Mouse (Mus musculus) hindbrain, embryonic 13.5 days (tissue): ENCODE measurements around the gene Cplx3. TPM values are rescaled to one million over a fixed set of nuclear protein-coding genes. Genes with fewer than 3 reads are reported as not detected.

Experiments
- ATAC-seq: fragments of 200-750 bp; cut with Nextera tagmentation; 2 replicates; pipeline ENCODE4 v1.8.0; 2017; ENCODE audit warnings: moderate TSS enrichment; ENCODE audit not compliant: low FRiP score
- H3K27ac ChIP-seq: fragments of 300-500 bp; sonication (generic); 2 replicates; pipeline ENCODE4 v1.5.1; 2015; ENCODE audit warnings: inconsistent platforms, mild to moderate bottlenecking, moderate library complexity
- H3K27me3 ChIP-seq: fragments of 300-500 bp; sonication (generic); 2 replicates; pipeline ENCODE4 v1.6.1; 2015; ENCODE audit warnings: mild to moderate bottlenecking, inconsistent platforms
- H3K36me3 ChIP-seq: fragments of 300-500 bp; sonication (generic); 2 replicates; pipeline ENCODE4 v1.6.1; 2015; ENCODE audit warnings: mild to moderate bottlenecking, inconsistent platforms
- H3K4me1 ChIP-seq: fragments of 300-500 bp; sonication (generic); replicated peaks from 2 replicates; pipeline ENCODE4 v1.6.1; 2015; ENCODE audit warnings: inconsistent platforms
- H3K4me2 ChIP-seq: fragments of 300-500 bp; sonication (generic); 2 replicates; pipeline ENCODE4 v1.6.1; 2015; ENCODE audit warnings: inconsistent platforms, mild to moderate bottlenecking, moderate library complexity
- H3K4me3 ChIP-seq: fragments of 300-500 bp; sonication (generic); 2 replicates; pipeline ENCODE4 v1.5.1; 2015; ENCODE audit warnings: mild to moderate bottlenecking, inconsistent platforms
- H3K9ac ChIP-seq: fragments of 300-500 bp; sonication (generic); 2 replicates; pipeline ENCODE4 v1.6.1; 2015; ENCODE audit warnings: mild to moderate bottlenecking, inconsistent platforms
- H3K9me3 ChIP-seq: fragments of 300-500 bp; sonication (generic); 2 replicates; pipeline ENCODE4 v1.6.1; 2016; ENCODE audit warnings: inconsistent platforms
- WGBS: fragments of 180-500 bp; shearing (Covaris S2); methylation state at CpG from one replicate; pipeline ENCODE4 v1.1.7; 2015; 5-methylcytosine and 5-hydroxymethylcytosine counted together
- polyA plus RNA-seq: library from polyadenylated mRNA; unstranded; fragments of >200 nt; fragmentation: Nextera tagmentation; extraction: Ambion mirVana; gene quantifications from 2 replicates; pipeline ENCODE4 v1.2.1, GENCODE M21; 2015

The Cplx3 gene
- polyA plus RNA-seq, 1 experiment from 2014 or later, result 0.21 TPM

DNA sequence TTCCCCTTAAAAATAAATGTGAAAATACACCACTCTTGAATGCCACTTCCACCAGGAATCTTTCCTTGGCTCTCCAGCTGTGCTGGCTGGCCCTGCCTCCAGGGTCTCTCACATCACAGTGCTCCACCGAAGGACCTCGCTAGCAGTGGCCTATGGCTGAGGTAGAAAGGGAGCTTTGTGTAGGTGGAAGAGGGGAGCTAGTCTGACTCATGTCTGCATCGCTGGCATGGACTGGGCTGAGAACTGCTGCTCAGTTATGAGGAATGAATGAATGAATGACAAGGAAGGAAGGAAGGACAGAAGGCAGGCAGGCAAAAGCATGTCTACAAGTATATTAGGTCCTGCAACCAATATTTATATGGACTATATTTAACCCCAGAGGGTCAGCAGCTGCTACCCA lies 31.2 kb upstream of the Cplx3 start:
- no peak for ATAC-seq
- no peak overlapping the region for H3K4me3 ChIP-seq
- no peaks in the 10 kb centered on the region for H3K27me3 ChIP-seq
- H3K4me2 ChIP-seq, result no peak overlapping the region; the same call in 1 of the 2 replicates
- peaks cover 18% of the 10 kb centered on the region for H3K36me3 ChIP-seq
- H3K9ac ChIP-seq, result peak overlapping the region; percentile 55; the same call in 1 of the 2 replicates
- 79% methylated on average over 3 of the region's 3 CpGs for WGBS
- H3K27ac ChIP-seq, result no peak overlapping the region
- H3K4me1 ChIP-seq, result peaks cover 76% of the 10 kb centered on the region
- H3K9me3 ChIP-seq, result no peaks in the 10 kb centered on the region

DNA sequence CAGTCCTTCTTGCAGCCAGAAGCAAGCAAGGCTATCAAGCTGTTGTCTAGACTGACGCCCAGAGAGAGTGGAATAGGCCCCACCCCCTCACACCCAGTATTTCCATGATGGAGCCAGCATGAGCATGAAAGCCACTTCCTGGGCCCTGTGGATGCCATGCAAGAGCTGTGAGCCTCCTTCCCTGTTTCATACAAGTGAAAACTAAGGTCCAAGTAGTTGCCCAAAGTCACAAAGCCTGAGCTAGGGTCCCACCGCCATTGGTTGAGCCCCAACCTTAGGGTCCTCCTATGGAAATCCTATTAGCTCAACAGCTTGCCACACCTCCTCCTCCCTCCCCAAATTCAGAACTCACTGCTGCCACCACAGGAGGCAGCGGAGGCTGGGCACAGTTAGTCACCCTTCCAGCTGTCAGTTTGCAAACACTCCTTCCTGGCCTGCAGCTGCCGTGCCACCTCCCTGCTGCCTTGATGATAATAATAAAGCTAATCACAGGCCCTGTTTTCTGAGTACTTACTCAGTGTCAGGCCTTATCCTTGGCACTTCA lies 27.5 kb upstream of the Cplx3 start:
- H3K4me1 ChIP-seq, result peaks cover 38% of the 10 kb centered on the region
- WGBS, result 42% methylated on average over 4 of the region's 4 CpGs
- no peak overlapping the region for H3K4me3 ChIP-seq
- H3K36me3 ChIP-seq, result peaks cover 44% of the 10 kb centered on the region
- no peak overlapping the region; the same call in 1 of the 2 replicates for H3K27ac ChIP-seq
- no peaks in the 10 kb centered on the region for H3K27me3 ChIP-seq
- ATAC-seq, result no peak
- H3K9ac ChIP-seq, result peak overlapping the region; percentile 39; the same call in 1 of the 2 replicates
- H3K4me2 ChIP-seq, result no peak overlapping the region
- no peaks in the 10 kb centered on the region for H3K9me3 ChIP-seq

DNA sequence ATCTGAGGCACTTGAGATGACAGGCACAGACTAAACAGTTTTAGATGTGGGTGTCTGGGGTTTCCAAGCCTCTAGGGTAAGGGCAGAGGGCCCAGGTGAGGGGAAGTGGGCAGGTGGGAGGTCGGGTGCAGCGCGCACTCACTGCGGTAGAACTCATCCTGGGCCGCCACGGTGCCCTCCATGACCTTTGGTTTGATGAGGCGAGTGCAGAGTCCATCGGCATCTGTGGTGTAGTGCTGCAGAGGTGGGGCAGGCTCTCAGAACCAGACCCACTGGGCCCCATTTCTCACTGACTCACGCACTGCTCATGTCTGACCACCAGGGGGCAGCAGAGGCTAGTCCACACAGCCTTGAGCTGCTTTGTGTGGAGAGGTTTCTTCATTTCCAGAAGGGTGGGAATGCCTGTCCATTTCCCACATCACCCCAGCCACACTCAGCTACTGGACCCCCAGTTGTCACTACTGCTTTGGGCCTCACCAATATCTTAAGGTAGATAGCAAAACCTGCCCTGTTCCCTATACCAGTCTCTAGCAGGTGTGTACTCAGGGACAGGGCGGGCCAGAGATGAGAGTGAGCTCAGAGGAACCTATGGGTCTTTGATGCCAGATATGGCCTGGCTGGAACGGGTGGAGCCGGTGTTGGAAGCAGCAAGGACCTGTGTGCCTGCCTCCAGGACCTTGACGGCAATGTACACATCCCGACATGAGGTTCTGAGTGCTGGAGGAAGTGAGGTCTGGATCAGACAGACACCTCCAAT lies 23.2 kb upstream of the Cplx3 start:
- no peak overlapping the region; the same call in 1 of the 2 replicates for H3K9ac ChIP-seq
- no peaks in the 10 kb centered on the region for H3K9me3 ChIP-seq
- H3K4me3 ChIP-seq, result no peak overlapping the region
- WGBS, result 72% methylated on average over 14 of the region's 14 CpGs
- peaks cover 87% of the 10 kb centered on the region for H3K36me3 ChIP-seq
- no peak overlapping the region for H3K4me2 ChIP-seq
- peaks cover 19% of the 10 kb centered on the region for H3K4me1 ChIP-seq
- H3K27me3 ChIP-seq, result no peaks in the 10 kb centered on the region
- peak; percentile 43 for ATAC-seq
- H3K27ac ChIP-seq, result peak overlapping the region; percentile 14; the same call in 1 of the 2 replicates

DNA sequence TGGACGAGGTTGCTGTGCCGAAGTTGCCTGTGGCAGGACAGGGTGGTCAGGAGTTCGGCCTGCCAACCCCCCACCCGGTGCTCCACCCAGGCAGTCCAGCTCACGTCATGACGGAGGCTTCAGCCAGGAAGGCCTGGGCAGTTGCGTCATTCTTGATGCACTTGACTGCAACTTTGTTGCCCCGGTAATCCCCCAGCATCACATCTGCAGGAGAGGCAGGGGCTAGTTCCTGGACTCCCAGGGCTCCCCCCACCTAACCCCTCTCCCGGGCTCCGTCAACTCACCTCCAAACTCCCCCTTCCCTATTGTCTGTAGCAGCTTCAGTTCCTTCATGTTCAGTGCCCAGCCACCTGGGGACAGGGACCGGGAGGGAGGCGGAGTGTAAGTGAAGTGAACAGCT lies 22.6 kb upstream of the Cplx3 start:
- Histone ChIP-seq H3K27ac (no peak overlapping the region), H3K27me3 (no peaks in the 10 kb centered on the region), H3K9me3 (no peaks in the 10 kb centered on the region), H3K4me3 (no peak overlapping the region), H3K36me3 (peaks cover 89% of the 10 kb centered on the region), H3K4me1 (peaks cover 13% of the 10 kb centered on the region), H3K4me2 (no peak overlapping the region), H3K9ac (no peak overlapping the region)
- 90% methylated on average over 12 of the region's 12 CpGs for WGBS
- ATAC-seq, result 0 out of 2 replicates have a peak, but pooled peaks have one; percentile 1

DNA sequence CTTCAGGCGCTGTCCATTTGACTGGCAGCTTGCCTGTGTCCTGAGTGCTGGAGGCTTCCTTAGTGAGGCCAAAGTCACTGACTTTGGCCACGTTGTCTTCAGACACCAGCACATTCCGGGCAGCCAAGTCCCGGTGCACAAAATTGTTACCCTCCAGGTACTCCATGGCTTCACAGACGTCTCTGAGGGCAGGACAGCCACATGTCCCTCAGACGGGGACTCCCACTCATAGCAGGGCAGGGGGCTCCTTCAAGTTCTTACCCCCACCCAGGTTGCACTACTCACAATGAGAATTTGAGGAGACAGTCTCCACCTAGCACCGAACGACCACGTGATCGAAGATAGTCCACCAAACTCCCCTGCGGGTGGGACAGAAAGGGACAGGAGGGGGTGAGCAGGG lies 21.8 kb upstream of the Cplx3 start:
- Histone ChIP-seq H3K36me3 (peaks cover 83% of the 10 kb centered on the region), H3K27me3 (no peaks in the 10 kb centered on the region), H3K9ac (no peak overlapping the region), H3K9me3 (no peaks in the 10 kb centered on the region), H3K4me1 (peaks cover 8% of the 10 kb centered on the region; the same call in 1 of the 2 replicates), H3K4me3 (no peak overlapping the region), H3K27ac (no peak overlapping the region), H3K4me2 (no peak overlapping the region)
- WGBS, result 96% methylated on average over 11 of the region's 11 CpGs
- ATAC-seq, result no peak

DNA sequence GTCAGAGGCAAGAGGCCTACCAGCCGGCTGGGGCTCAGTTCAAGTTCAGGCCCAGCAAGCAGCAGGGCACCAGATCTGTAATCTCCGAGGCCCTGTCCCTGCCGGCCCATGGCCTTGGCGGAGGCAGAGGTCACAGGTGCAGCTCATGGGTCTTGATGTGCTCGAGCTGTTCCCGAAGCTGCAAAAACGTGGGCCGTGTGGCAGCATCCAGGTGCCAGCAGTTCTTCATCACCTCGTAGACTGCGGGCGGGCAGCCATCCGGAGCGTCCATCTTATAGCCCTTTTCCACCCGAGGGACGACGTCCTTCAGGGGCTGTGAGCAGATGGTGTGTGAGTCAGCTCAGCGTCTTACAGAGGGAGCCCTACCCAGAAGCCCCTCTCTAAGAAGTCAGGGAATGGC lies 21.1 kb upstream of the Cplx3 start:
- peaks cover 8% of the 10 kb centered on the region; the same call in 1 of the 2 replicates for H3K4me1 ChIP-seq
- no peak overlapping the region for H3K9ac ChIP-seq
- H3K4me2 ChIP-seq, result no peak overlapping the region
- 88% methylated on average over 17 of the region's 17 CpGs for WGBS
- H3K27ac ChIP-seq, result no peak overlapping the region
- H3K36me3 ChIP-seq, result peaks cover 79% of the 10 kb centered on the region
- H3K9me3 ChIP-seq, result no peaks in the 10 kb centered on the region
- H3K4me3 ChIP-seq, result no peak overlapping the region
- H3K27me3 ChIP-seq, result no peaks in the 10 kb centered on the region
- ATAC-seq, result no peak

DNA sequence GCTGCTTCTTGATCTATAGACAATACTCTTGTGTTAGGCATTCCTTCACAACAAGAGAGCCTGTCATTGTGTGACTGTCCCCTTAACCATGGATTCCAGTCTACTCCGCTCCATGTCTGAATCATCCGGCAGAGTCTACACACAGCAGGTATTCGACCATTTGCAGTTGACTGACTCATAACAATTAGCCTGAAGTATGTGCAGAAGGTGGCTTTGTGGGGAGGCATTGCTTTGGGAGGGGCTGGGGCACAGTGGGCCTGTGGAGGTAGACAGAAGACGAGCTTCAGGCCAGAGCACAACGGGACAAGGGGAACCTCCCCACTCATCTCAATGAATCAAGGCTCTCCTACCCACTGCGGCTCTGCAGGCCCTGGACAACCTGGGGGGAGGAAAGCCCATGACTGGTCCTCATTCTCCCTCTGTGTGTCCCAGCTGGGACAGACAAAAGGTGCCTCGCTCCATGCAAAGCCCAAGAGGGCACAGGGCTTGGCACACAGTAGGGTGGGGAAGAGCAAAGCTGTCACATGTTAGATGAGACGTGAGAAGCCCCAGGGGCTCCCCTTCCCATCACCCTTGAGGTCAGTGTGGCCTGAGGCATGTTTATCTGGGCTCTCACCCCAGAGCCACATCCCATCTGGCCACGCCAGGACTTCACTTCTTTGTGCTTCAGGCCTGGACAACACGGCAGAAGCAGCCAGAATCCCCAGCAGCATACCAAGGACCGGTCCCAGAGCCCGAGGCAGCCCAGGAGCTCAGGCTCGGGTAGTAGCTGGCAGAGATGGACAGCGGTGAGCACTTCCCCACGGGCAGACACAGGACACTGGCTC lies 19.8 kb upstream of the Cplx3 start:
- Histone ChIP-seq H3K27ac (0 out of 2 replicates have a peak overlapping the region, but pooled peaks have one; percentile 18), H3K9me3 (no peaks in the 10 kb centered on the region), H3K4me2 (no peak overlapping the region), H3K9ac (0 out of 2 replicates have a peak overlapping the region, but pooled peaks have one; percentile 39), H3K27me3 (no peaks in the 10 kb centered on the region), H3K4me1 (peaks cover 8% of the 10 kb centered on the region; the same call in 1 of the 2 replicates), H3K36me3 (peaks cover 68% of the 10 kb centered on the region), H3K4me3 (no peak overlapping the region)
- 71% methylated on average over 15 of the region's 15 CpGs for WGBS
- no peak for ATAC-seq

DNA sequence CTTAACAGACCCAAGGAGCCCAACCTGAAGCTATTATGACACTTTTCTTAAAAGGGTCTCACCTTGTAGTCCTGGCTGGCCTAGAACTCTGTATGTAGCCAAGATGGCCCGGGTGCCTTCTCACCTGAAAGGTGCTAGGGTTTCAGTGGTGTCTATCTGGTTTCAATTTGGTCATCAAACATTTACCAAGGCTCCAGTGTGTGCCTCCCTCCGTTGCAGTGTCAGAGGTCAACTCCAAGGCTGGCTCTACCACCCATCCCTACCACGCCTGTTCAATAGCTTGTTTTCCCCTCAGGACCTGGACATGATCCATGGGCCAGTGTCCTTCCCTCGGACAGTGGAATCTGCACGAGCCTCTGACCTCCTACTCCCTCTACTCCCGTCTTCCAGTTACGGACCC lies 18.2 kb upstream of the Cplx3 start:
- H3K9me3 ChIP-seq, result no peaks in the 10 kb centered on the region
- 0 out of 2 replicates have a peak overlapping the region, but pooled peaks have one; percentile 23 for H3K27ac ChIP-seq
- peaks cover 8% of the 10 kb centered on the region; the same call in 1 of the 2 replicates for H3K4me1 ChIP-seq
- H3K36me3 ChIP-seq, result peaks cover 52% of the 10 kb centered on the region
- no peak for ATAC-seq
- no peak overlapping the region for H3K9ac ChIP-seq
- H3K27me3 ChIP-seq, result no peaks in the 10 kb centered on the region
- H3K4me2 ChIP-seq, result no peak overlapping the region
- H3K4me3 ChIP-seq, result no peak overlapping the region
- 82% methylated on average over 7 of the region's 7 CpGs for WGBS

DNA sequence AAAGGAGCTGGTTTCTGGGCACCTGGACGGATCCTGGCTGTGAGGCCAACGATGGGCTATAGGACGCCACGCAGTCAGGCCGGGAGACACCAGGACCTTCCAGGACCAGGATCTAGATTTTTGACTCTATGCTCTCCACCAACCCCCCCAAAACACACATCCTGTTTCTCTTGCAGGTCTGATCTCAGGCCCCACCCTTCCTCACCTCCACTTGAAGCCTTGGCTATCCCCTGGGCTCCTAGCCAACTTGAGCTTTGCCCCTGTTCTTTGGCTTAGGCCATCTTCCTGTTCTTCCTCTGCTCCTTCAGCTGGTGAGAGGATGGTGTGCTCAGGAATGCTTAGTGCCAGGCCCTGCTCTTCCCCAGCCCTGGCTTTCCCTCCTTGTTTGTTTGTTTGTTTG lies 14.6 kb upstream of the Cplx3 start, which contains the start of gene Lman1l:
Gene Lman1l (minus strand): TSS at position 101 of the 400 bp plus-strand sequence.
- 96% methylated on average over 5 of the region's 5 CpGs for WGBS
- Histone ChIP-seq H3K4me3 (no peak within 1 kb of the TSS), H3K4me1 (no peaks in the 10 kb centered on the region), H3K36me3 (peaks cover 17% of the 10 kb centered on the region), H3K27ac (no peak within 1 kb of the TSS), H3K4me2 (no peak within 1 kb of the TSS), H3K9me3 (no peaks in the 10 kb centered on the region), H3K27me3 (no peaks in the 10 kb centered on the region), H3K9ac (no peak within 1 kb of the TSS)
- no peak for ATAC-seq

DNA sequence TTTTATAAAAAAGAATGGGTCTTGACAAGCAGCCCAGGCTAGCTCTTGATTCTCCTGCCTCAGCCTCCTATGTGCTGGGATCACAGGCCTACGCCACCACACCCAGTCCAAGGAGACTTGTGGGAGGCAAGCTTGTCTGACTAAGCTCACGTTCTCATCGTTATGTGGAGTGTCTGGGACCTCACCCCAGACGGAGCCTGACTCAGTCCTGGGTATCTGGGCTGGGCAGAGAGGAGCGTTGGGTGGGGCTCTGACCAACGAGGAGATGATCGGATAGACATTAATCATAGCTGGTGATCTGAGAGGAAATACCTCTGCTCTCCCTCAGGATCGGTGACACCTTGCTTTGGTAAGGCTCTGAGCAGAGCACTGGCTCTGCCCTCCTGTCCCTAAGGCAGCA lies 12.8 kb upstream of the Cplx3 start:
- no peak overlapping the region for H3K4me3 ChIP-seq
- 85% methylated on average over 8 of the region's 8 CpGs for WGBS
- no peak overlapping the region for H3K9ac ChIP-seq
- no peaks in the 10 kb centered on the region for H3K9me3 ChIP-seq
- no peak for ATAC-seq
- H3K27me3 ChIP-seq, result no peaks in the 10 kb centered on the region
- no peak overlapping the region for H3K4me2 ChIP-seq
- no peaks in the 10 kb centered on the region for H3K36me3 ChIP-seq
- no peak overlapping the region for H3K27ac ChIP-seq
- H3K4me1 ChIP-seq, result no peaks in the 10 kb centered on the region

DNA sequence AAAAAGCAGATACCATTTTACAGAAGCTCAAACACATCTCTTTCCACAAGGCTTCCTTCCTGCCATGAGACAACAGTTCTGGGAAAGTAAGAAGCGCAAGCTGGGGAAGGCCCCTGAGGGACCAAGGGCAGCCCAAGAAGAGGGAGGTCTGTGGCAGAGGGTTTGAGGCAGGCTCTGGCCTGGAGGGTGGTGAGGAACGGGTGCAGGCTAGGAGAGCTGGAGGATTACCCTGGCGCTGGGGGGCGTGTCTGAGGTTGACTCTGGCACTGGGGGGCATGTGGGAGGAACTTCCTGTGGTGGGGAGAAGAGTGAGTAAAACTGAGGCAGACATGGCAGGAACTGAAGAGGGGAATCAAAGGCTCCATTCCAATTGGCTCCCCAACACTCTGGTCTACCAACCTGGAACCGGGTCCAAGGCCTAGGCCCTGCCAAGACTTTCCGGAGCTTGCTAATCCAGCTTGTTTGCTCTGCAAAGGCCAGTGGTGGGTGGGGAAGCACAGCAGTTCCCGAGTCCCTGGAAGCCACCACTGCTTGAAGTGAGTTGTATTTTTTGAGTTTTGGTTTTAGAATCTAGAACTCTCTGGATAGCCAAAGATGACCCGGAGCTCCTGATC lies 11.6 kb upstream of the Cplx3 start:
- H3K36me3 ChIP-seq, result no peaks in the 10 kb centered on the region
- H3K4me3 ChIP-seq, result no peak overlapping the region
- 85% methylated on average over 8 of the region's 8 CpGs for WGBS
- H3K27me3 ChIP-seq, result no peaks in the 10 kb centered on the region
- no peak overlapping the region for H3K9ac ChIP-seq
- H3K9me3 ChIP-seq, result no peaks in the 10 kb centered on the region
- no peaks in the 10 kb centered on the region for H3K4me1 ChIP-seq
- ATAC-seq, result no peak
- no peak overlapping the region for H3K4me2 ChIP-seq
- no peak overlapping the region for H3K27ac ChIP-seq

DNA sequence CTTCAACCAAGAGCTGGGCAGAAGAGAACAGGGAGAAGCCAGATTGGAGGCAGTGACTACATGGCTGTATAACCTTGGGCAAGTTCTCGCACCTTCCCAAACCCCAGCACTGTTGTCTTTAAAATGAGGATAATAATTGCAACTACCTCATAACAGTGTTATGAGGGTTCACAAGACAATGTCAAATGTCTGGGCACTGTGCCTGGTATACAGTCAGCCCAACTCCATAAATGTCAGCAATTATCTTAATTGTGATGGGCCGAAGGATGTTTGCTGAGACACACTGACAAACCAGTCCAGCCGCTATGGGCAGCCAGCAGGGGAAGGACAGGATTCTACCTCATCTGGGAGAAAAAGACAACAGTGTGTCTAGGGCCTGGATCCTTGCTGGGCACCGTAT lies 8.7 kb upstream of the Cplx3 start:
- Histone ChIP-seq H3K27ac (no peak overlapping the region), H3K4me3 (no peak overlapping the region), H3K4me1 (no peaks in the 10 kb centered on the region; the same call in 1 of the 2 replicates)

More for the DNA sequence above, 8.7 kb upstream of the Cplx3 start:
- H3K36me3 ChIP-seq, result no peaks in the 10 kb centered on the region
- no peak for ATAC-seq
- H3K27me3 ChIP-seq, result no peaks in the 10 kb centered on the region
- no peaks in the 10 kb centered on the region for H3K9me3 ChIP-seq
- no peak overlapping the region for H3K9ac ChIP-seq
- WGBS, result 91% methylated on average over 4 of the region's 4 CpGs
- H3K4me2 ChIP-seq, result no peak overlapping the region
